Mouse (Mus musculus): ENCODE measurements around the gene Brd2. TPM values are rescaled to one million over a fixed set of nuclear protein-coding genes. Genes with fewer than 3 reads are reported as not detected.
A peak's percentile ranks its signal among the peaks of the same experiment; 100 is the strongest.
"Not testable (repeated sequence)": the region's sequence is repeated elsewhere in the genome, so short reads cannot be mapped to it uniquely, and the experiment has no call there.

The Brd2 gene
- 100 to 1,000 TPM; 125 to 128 TPM for total RNA-seq (2021)

- peak; percentile 98 for DNase-seq
These were observed at the start of gene Brd2 for GRCm38 (mm10) chr17:34122188-34122984. Gene Brd2 (minus strand): TSS chr17:34122634.

- peak; percentile 88 for DNase-seq
These were observed 48.6 kb upstream of the Brd2 start for GRCm38 (mm10) chr17:34170877-34171498.

GRCm38 (mm10) chr17:34170487-34170876 lies 48.0 kb upstream of the Brd2 start:
- DNase-seq = no peak

GRCm38 (mm10) chr17:34169279-34169678 lies 46.8 kb upstream of the Brd2 start:
- DNase-seq = peak; percentile 62

- no peak for DNase-seq
These were observed 42.7 kb upstream of the Brd2 start for GRCm38 (mm10) chr17:34165033-34165730.

GRCm38 (mm10) chr17:34164202-34164895 lies 41.9 kb upstream of the Brd2 start:
- DNase-seq = no peak

- DNase-seq = no peak
These were observed 33.1 kb upstream of the Brd2 start for GRCm38 (mm10) chr17:34155534-34155933.

GRCm38 (mm10) chr17:34152923-34153322 lies 30.5 kb upstream of the Brd2 start, which contains the start of gene H2-DMb1:
Gene H2-DMb1 (plus strand): TSS chr17:34153072.
- peak; percentile 68 for DNase-seq

- no peak for DNase-seq
These were observed 22.5 kb upstream of the Brd2 start for GRCm38 (mm10) chr17:34144960-34145371.

- DNase-seq = not testable (repeated sequence)
These were observed 21.8 kb upstream of the Brd2 start for GRCm38 (mm10) chr17:34144221-34144620.

GRCm38 (mm10) chr17:34143461-34143860 lies 21.0 kb upstream of the Brd2 start:
- no peak for DNase-seq

- DNase-seq = peak; percentile 70
These were observed 20.6 kb upstream of the Brd2 start, which contains the start of gene H2-DMb2 for GRCm38 (mm10) chr17:34143033-34143432. Gene H2-DMb2 (plus strand): TSS chr17:34143307.

GRCm38 (mm10) chr17:34142456-34143010 lies 20.1 kb upstream of the Brd2 start:
- no peak for DNase-seq

- DNase-seq = no peak
These were observed 19.0 kb upstream of the Brd2 start for GRCm38 (mm10) chr17:34141448-34141847.

- no peak for DNase-seq
These were observed 17.8 kb upstream of the Brd2 start for GRCm38 (mm10) chr17:34140240-34140639.

GRCm38 (mm10) chr17:34139416-34139815 lies 17.0 kb upstream of the Brd2 start:
- peak; percentile 44 for DNase-seq

GRCm38 (mm10) chr17:34138655-34139054 lies 16.2 kb upstream of the Brd2 start:
- DNase-seq = no peak

- DNase-seq = no peak
These were observed 15.2 kb upstream of the Brd2 start for GRCm38 (mm10) chr17:34137601-34138000.

- DNase-seq = peak; percentile 100
These were observed 13.1 kb upstream of the Brd2 start for GRCm38 (mm10) chr17:34135297-34136224.

GRCm38 (mm10) chr17:34134451-34134850 lies 12.0 kb upstream of the Brd2 start:
- DNase-seq = no peak

GRCm38 (mm10) chr17:34133289-34133688 lies 10.9 kb upstream of the Brd2 start:
- DNase-seq = no peak
